Mouse (Mus musculus): ENCODE measurements around the gene Krt9. TPM values are rescaled to one million over a fixed set of nuclear protein-coding genes. Genes with fewer than 3 reads are reported as not detected.
"Not testable (repeated sequence)": the region's sequence is repeated elsewhere in the genome, so short reads cannot be mapped to it uniquely, and the experiment has no call there.

Gene Krt9
- not detected in 2 replicates for polyA plus RNA-seq (2014; fragmentation: Nextera tagmentation; extraction: Ambion mirVana)

DNA sequence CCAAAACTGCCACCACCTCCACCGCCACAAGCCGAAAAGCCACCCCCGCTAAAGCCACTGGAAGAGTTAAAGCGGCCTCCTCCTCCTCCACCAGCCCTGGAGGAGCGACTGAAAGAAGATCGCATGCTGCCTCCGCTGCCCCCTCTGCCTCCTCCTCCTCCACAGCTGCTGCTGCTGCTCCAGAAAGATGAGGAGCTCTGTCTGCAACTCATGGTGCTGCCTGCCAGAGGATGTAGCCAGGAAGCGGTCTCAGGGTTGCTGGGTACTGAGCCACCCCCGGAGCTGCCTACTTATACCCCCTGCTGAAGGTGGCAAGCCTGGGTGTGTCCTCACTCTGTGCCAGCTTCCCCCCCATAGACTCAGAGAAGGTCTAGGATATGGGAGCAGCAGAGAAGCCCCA lies at the start of gene Krt9:
Krt9 (minus strand) TSS at position 255 of the 400 bp plus-strand sequence.
- WGBS, result 39% methylated on average over 9 of the region's 9 CpGs

DNA sequence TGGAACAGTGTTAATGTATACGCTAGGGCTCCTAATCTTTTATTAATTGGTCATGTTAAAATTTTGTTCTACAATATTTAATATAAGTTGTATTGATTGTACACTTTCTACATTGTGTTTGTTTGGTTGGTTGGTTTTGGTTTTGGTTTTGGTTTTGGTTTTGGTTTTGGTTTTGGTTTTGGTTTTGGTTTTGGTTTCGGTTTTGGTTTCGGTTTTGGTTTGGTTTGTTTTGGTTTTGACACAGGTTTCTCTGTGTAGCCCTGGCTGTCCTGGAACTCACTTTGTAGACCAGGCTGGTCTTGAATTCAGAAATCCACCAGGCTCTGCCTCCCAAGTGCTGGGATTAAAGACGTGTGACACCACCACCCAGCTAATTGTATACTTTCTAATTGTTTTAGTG lies 47.2 kb upstream of the Krt9 start:
- not testable (repeated sequence) for H3K36me3 ChIP-seq (ENCODE audit: control insufficient read depth, insufficient read depth, low read length); H3K4me2 ChIP-seq (ENCODE audit: low read depth); H3K4me3 ChIP-seq (ENCODE audit: low read depth, low read length); H3K9ac ChIP-seq (ENCODE audit: low read length); H3K27ac ChIP-seq (ENCODE audit: low read depth, low read length); DNase-seq (ENCODE audit: low spot score); H3K9me3 ChIP-seq (ENCODE audit: control insufficient read depth, low read length); H3K27me3 ChIP-seq (ENCODE audit: control insufficient read depth, insufficient read depth, low read length); ATAC-seq (ENCODE audit: insufficient read depth, low FRiP score, low TSS enrichment); H3K4me1 ChIP-seq (ENCODE audit: control insufficient read depth, insufficient read depth, low read length)
- WGBS, result 91% methylated on average over 4 of the region's 4 CpGs

More for the DNA sequence above, at the start of gene Krt9:
- H3K4me3 ChIP-seq (ENCODE audit: low read depth, low read length), result no peak within 1 kb of the TSS
- no peaks in the 10 kb centered on the region for H3K9me3 ChIP-seq (ENCODE audit: control insufficient read depth, low read length)
- no peaks in the 10 kb centered on the region for H3K36me3 ChIP-seq (ENCODE audit: control insufficient read depth, insufficient read depth, low read length)
- H3K4me2 ChIP-seq (ENCODE audit: low read depth), result no peak within 1 kb of the TSS
- no peaks in the 10 kb centered on the region for H3K27me3 ChIP-seq (ENCODE audit: control insufficient read depth, insufficient read depth, low read length)
- no peak for ATAC-seq (ENCODE audit: insufficient read depth, low FRiP score, low TSS enrichment)
- 0 out of 2 replicates have a peak within 1 kb of the TSS, but pooled peaks have one; percentile 20 for H3K27ac ChIP-seq (ENCODE audit: low read depth, low read length)
- peak; percentile 34 for DNase-seq (ENCODE audit: low spot score)
- 0 out of 2 replicates have a peak, but pooled peaks cover 2% of the 10 kb centered on the region for H3K4me1 ChIP-seq (ENCODE audit: control insufficient read depth, insufficient read depth, low read length)
- H3K9ac ChIP-seq (ENCODE audit: low read length), result no peak within 1 kb of the TSS

DNA sequence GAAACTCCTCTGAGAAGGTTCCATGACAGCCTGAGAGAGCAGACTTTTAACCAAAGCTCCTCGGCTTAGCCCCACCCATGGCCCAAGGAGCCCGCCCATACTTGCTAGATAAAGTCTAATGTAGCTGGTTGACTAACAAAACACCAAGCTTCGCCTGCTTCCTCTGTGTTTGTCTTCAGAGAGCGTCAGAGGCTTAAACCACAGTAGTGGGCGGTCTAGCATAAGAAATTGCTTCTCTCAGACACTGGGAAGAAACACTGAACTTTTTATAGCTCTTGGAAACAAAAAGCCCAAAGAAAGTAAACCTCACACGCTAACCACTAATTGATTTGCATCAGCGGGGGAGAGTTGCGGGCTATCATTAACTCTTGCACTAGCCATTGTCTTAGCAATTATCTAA lies 28.7 kb upstream of the Krt9 start:
- ATAC-seq (ENCODE audit: insufficient read depth, low FRiP score, low TSS enrichment) (no peak), DNase-seq (ENCODE audit: low spot score) (no peak)
- Histone ChIP-seq H3K27ac (ENCODE audit: low read depth, low read length) (no peak overlapping the region), H3K4me3 (ENCODE audit: low read depth, low read length) (no peak overlapping the region), H3K4me1 (ENCODE audit: control insufficient read depth, insufficient read depth, low read length) (no peaks in the 10 kb centered on the region), H3K27me3 (ENCODE audit: control insufficient read depth, insufficient read depth, low read length) (no peaks in the 10 kb centered on the region), H3K4me2 (ENCODE audit: low read depth) (no peak overlapping the region), H3K9me3 (ENCODE audit: control insufficient read depth, low read length) (0 out of 2 replicates have a peak, but pooled peaks cover 2% of the 10 kb centered on the region), H3K36me3 (ENCODE audit: control insufficient read depth, insufficient read depth, low read length) (no peaks in the 10 kb centered on the region), H3K9ac (ENCODE audit: low read length) (no peak overlapping the region)
- 47% methylated on average over 8 of the region's 8 CpGs for WGBS

DNA sequence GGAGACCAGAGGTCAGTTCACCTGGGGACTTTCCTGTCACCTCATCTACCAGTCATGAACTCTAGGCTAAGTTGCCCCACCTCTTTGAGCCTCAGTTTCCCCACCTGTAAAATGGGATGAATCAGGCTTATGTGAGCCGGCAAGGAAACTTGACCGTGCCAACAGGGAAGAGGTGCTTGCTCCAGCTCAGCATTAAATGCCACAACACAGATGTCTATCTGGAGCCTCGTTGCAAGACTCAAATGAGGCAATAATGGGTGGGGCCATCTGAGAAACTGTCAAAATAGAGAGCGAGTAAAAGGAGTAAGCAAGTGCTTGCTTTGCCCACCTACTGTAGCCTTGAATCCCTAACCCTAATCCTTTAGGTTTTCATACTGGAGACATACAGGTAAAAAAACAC lies 26.3 kb upstream of the Krt9 start:
- ATAC-seq (ENCODE audit: insufficient read depth, low FRiP score, low TSS enrichment) (no peak), DNase-seq (ENCODE audit: low spot score) (no peak)
- no peak overlapping the region for H3K9ac ChIP-seq (ENCODE audit: low read length)
- H3K4me3 ChIP-seq (ENCODE audit: low read depth, low read length), result no peak overlapping the region
- 92% methylated on average over 4 of the region's 4 CpGs for WGBS
- H3K27ac ChIP-seq (ENCODE audit: low read depth, low read length), result no peak overlapping the region
- no peaks in the 10 kb centered on the region for H3K4me1 ChIP-seq (ENCODE audit: control insufficient read depth, insufficient read depth, low read length)
- no peaks in the 10 kb centered on the region for H3K36me3 ChIP-seq (ENCODE audit: control insufficient read depth, insufficient read depth, low read length)
- no peak overlapping the region for H3K4me2 ChIP-seq (ENCODE audit: low read depth)
- no peaks in the 10 kb centered on the region for H3K27me3 ChIP-seq (ENCODE audit: control insufficient read depth, insufficient read depth, low read length)
- H3K9me3 ChIP-seq (ENCODE audit: control insufficient read depth, low read length), result no peaks in the 10 kb centered on the region

DNA sequence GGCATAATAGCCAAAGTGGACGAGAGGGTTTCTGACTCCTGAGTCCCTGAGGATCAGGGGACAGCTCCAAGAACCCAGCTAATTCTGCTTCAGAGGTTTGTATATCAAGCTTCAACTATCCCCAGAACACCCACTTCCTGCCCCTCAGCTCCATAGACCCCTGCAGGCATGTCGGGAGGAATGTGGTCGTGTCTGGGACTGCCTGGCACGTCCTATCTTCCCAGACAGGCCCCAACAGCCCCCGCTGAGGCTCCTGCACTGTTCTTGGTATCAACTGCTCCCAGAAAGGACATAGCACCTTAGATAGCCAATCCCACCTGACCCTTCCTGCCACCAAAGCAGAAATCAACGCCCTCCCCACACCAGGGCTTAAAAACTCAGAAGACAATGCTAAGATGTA lies 15.5 kb upstream of the Krt9 start:
- DNase-seq (ENCODE audit: low spot score) (no peak), ATAC-seq (ENCODE audit: insufficient read depth, low FRiP score, low TSS enrichment) (no peak)
- H3K9ac ChIP-seq (ENCODE audit: low read length), result no peak overlapping the region
- H3K27me3 ChIP-seq (ENCODE audit: control insufficient read depth, insufficient read depth, low read length), result no peaks in the 10 kb centered on the region
- H3K27ac ChIP-seq (ENCODE audit: low read depth, low read length), result no peak overlapping the region
- H3K9me3 ChIP-seq (ENCODE audit: control insufficient read depth, low read length), result no peaks in the 10 kb centered on the region
- H3K4me1 ChIP-seq (ENCODE audit: control insufficient read depth, insufficient read depth, low read length), result no peaks in the 10 kb centered on the region
- no peak overlapping the region for H3K4me2 ChIP-seq (ENCODE audit: low read depth)
- no peaks in the 10 kb centered on the region for H3K36me3 ChIP-seq (ENCODE audit: control insufficient read depth, insufficient read depth, low read length)
- H3K4me3 ChIP-seq (ENCODE audit: low read depth, low read length), result no peak overlapping the region
- 53% methylated on average over 6 of the region's 6 CpGs for WGBS

DNA sequence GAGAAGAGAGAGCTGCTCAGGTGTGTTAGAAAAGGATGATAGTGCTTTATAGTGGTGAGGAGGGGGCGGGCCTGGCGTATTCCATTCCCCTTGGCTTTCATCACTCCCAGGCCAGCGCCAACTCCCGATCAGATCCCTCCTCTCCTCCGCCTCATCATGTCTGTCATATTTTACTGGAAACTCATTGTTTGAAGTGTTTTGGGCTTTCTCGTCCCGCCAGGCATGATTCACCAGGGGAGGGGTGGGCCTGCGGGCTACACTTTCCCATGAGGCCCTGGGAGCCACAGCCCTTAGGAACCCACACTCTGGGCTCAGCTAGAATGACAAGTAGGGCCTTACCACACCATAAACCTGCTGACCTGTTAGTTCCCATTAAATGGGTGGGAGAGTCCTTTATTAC lies 14.5 kb upstream of the Krt9 start, which contains the start of gene Krt14:
Krt14 (minus strand) TSS at position 51 of the 400 bp plus-strand sequence.
- WGBS, result 95% methylated on average over 8 of the region's 8 CpGs
- Histone ChIP-seq H3K4me1 (ENCODE audit: control insufficient read depth, insufficient read depth, low read length) (no peaks in the 10 kb centered on the region), H3K27ac (ENCODE audit: low read depth, low read length) (no peak within 1 kb of the TSS), H3K9me3 (ENCODE audit: control insufficient read depth, low read length) (no peaks in the 10 kb centered on the region), H3K27me3 (ENCODE audit: control insufficient read depth, insufficient read depth, low read length) (no peaks in the 10 kb centered on the region), H3K36me3 (ENCODE audit: control insufficient read depth, insufficient read depth, low read length) (no peaks in the 10 kb centered on the region), H3K4me3 (ENCODE audit: low read depth, low read length) (no peak within 1 kb of the TSS), H3K9ac (ENCODE audit: low read length) (no peak within 1 kb of the TSS), H3K4me2 (ENCODE audit: low read depth) (no peak within 1 kb of the TSS)
- ATAC-seq (ENCODE audit: insufficient read depth, low FRiP score, low TSS enrichment) (no peak), DNase-seq (ENCODE audit: low spot score) (no peak)

DNA sequence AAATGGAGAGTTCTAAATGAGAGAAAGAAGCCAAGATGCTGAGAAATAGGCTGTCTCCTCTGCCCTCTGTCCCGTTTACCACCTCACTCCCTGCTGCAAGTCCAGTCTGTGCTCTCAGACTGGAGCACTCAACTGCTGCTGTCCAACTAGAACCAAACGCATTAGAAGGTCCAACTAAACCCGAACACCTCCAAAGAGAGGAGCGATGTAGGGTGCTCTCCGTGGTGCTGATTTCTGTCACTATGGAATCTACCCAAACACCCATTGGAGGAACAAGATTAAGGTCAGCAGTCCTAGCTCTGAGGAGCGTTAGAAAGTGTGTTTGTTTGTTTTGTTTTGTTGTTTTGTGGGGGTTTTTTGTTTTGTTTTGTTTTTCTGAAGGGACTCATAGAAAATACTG lies 10.4 kb upstream of the Krt9 start:
- no peak overlapping the region for H3K4me2 ChIP-seq (ENCODE audit: low read depth)
- H3K9ac ChIP-seq (ENCODE audit: low read length), result no peak overlapping the region
- no peak overlapping the region for H3K4me3 ChIP-seq (ENCODE audit: low read depth, low read length)
- H3K27ac ChIP-seq (ENCODE audit: low read depth, low read length), result no peak overlapping the region
- WGBS, result 16% methylated on average over 6 of the region's 6 CpGs
- H3K4me1 ChIP-seq (ENCODE audit: control insufficient read depth, insufficient read depth, low read length), result no peaks in the 10 kb centered on the region
- DNase-seq (ENCODE audit: low spot score) (peak; percentile 42), ATAC-seq (ENCODE audit: insufficient read depth, low FRiP score, low TSS enrichment) (no peak)
- no peaks in the 10 kb centered on the region for H3K9me3 ChIP-seq (ENCODE audit: control insufficient read depth, low read length)
- H3K36me3 ChIP-seq (ENCODE audit: control insufficient read depth, insufficient read depth, low read length), result no peaks in the 10 kb centered on the region
- H3K27me3 ChIP-seq (ENCODE audit: control insufficient read depth, insufficient read depth, low read length), result no peaks in the 10 kb centered on the region

DNA sequence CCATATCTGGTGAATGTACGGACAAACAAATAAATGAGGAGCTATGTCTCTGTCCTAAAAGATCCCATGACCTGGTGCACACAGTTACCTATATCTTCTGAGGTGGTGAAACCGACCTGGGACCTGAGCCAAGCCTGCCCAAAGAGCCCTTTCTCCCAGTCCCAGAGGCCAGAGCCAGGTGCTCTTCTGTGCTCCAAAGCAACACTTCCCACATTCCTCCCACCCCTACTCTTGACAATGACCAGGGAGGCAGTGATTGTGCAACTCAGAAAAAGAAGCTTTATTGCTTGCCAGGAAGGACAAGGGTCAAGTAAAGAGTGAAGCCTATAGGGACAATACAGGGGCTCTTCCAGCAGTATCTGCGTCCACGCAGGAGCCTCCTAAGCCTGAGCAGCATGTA lies 9.9 kb upstream of the Krt9 start:
- no peak overlapping the region for H3K9ac ChIP-seq (ENCODE audit: low read length)
- no peak overlapping the region for H3K4me2 ChIP-seq (ENCODE audit: low read depth)
- H3K9me3 ChIP-seq (ENCODE audit: control insufficient read depth, low read length), result no peaks in the 10 kb centered on the region
- 79% methylated on average over 4 of the region's 4 CpGs for WGBS
- DNase-seq (ENCODE audit: low spot score) (no peak), ATAC-seq (ENCODE audit: insufficient read depth, low FRiP score, low TSS enrichment) (no peak)
- H3K4me3 ChIP-seq (ENCODE audit: low read depth, low read length), result no peak overlapping the region
- H3K27ac ChIP-seq (ENCODE audit: low read depth, low read length), result no peak overlapping the region
- H3K4me1 ChIP-seq (ENCODE audit: control insufficient read depth, insufficient read depth, low read length), result no peaks in the 10 kb centered on the region
- no peaks in the 10 kb centered on the region for H3K27me3 ChIP-seq (ENCODE audit: control insufficient read depth, insufficient read depth, low read length)
- H3K36me3 ChIP-seq (ENCODE audit: control insufficient read depth, insufficient read depth, low read length), result no peaks in the 10 kb centered on the region

DNA sequence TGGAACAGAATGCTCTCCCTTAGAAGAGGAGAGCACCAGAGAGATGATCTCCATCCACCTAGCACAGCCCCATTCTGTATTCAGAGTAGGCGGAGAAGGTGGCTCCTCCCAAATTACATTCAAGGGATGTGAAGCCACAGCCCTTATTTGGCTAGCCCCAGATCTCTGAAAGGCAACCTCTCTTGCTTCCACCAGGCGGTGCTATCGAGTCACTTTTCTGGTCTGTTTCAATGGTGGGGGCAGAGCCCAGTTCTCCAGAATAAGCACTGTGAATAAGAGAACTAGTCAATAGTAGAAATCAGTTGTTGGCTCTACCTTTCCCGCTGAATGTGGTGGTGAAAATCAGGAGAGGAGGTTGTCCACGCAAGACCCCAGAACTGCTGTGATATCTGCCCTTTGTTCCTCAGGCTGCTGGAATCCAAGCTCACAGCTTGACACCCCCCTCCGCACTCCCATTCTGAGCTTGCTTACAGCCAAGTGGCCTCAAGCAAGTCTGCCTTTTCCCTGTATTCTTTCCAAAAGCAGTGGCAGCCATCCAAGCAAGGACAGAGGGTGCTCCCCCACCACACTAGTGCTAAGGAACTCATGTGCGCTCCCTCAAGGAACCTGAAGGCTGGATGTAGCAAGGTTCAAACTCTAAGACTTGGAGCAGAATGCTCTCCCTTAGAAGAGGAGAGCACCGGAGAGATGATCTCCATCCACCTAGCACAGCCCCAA lies 7.2 kb upstream of the Krt9 start:
- Histone ChIP-seq H3K27ac (ENCODE audit: low read depth, low read length) (no peak overlapping the region), H3K27me3 (ENCODE audit: control insufficient read depth, insufficient read depth, low read length) (no peaks in the 10 kb centered on the region)
- DNase-seq (ENCODE audit: low spot score), result peak; percentile 24

More for the DNA sequence above, 7.2 kb upstream of the Krt9 start:
- Histone ChIP-seq H3K4me1 (ENCODE audit: control insufficient read depth, insufficient read depth, low read length) (no peaks in the 10 kb centered on the region), H3K9ac (ENCODE audit: low read length) (no peak overlapping the region), H3K9me3 (ENCODE audit: control insufficient read depth, low read length) (no peaks in the 10 kb centered on the region), H3K36me3 (ENCODE audit: control insufficient read depth, insufficient read depth, low read length) (no peaks in the 10 kb centered on the region), H3K4me3 (ENCODE audit: low read depth, low read length) (no peak overlapping the region), H3K4me2 (ENCODE audit: low read depth) (no peak overlapping the region)
- ATAC-seq (ENCODE audit: insufficient read depth, low FRiP score, low TSS enrichment), result no peak
- 48% methylated on average over 8 of the region's 8 CpGs for WGBS

Data from neural tube, embryonic 11.5 days (tissue).